Mouse (Mus musculus): ENCODE measurements around the gene Lrrc37a.
"Not testable (repeated sequence)": the region's sequence is repeated elsewhere in the genome, so short reads cannot be mapped to it uniquely, and the experiment has no call there.

DNA sequence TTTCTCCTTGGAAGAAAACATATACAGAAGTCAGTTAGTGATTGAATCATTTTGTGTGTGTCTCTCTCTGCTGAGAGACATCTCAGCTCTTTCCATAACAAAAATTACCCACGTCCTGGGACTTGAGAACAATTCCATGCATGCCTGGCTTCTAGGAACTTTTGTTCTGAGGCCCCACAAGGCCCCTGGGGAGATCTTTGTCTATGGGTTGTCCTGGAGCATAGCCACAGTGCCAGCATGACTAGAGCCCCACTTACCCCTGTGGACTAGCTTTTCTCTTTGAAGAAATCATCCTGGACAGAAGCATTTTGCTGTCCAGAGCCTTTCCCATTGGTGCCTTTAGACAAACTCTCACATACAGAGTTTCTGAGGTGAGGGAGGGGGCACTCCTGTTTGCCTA, 30.6 kb upstream of the Lrrc37a start:
- TF ChIP-seq CTCF (IDR thresholded peaks at IDR 0.05; ENCODE audit: borderline replicate concordance, insufficient read depth, low read depth, low read length); POLR2A (IDR thresholded peaks at IDR 0.05; ENCODE audit: borderline replicate concordance, insufficient read depth, low read length): not testable (repeated sequence)
